Mouse (Mus musculus) myocyte (in vitro differentiated cells): ENCODE results near the gene Siglec1.

ENCODE experiments used
- E2F4 ChIP-seq: IDR thresholded peaks from one replicate; pipeline ENCODE4 v1.6.1; 2011; ENCODE audit warnings: mild to moderate bottlenecking, control low read depth, moderate library complexity; ENCODE audit not compliant: insufficient read depth
- MAX ChIP-seq: IDR thresholded peaks from one replicate; pipeline ENCODE4 v1.6.1; 2011; ENCODE audit warnings: low read depth, mild to moderate bottlenecking, control low read depth
- MYOG ChIP-seq, 3 experiments: IDR thresholded peaks; one replicate each; pipeline ENCODE4 v1.6.1; 2011; ENCODE audit warnings: control low read depth in 2 of 3, low read depth in 2 of 3, mild to moderate bottlenecking in 2 of 3; ENCODE audit not compliant: insufficient read length in 2 of 3, control insufficient read depth in 1 of 3, insufficient read depth in 1 of 3
- POLR2A ChIP-seq: IDR thresholded peaks from one replicate; pipeline ENCODE4 v1.6.1; 2011; ENCODE audit warnings: low read depth, mild to moderate bottlenecking, control low read depth, moderate library complexity; ENCODE audit not compliant: insufficient read length
- POLR2AphosphoS2 ChIP-seq: IDR thresholded peaks from one replicate; pipeline ENCODE4 v1.6.1; 2011; ENCODE audit warnings: low read depth, control low read depth; ENCODE audit not compliant: insufficient read length
- TCF12 ChIP-seq: IDR thresholded peaks from one replicate; pipeline ENCODE4 v1.6.1; 2011; ENCODE audit warnings: mild to moderate bottlenecking, control low read depth; ENCODE audit not compliant: poor library complexity, insufficient read depth, severe bottlenecking

- no peak for TF ChIP-seq TCF12
- peak; percentile 47 for TF ChIP-seq POLR2A
- TF ChIP-seq MAX, result no peak
- TF ChIP-seq E2F4, result no peak
- TF ChIP-seq MYOG (IDR thresholded peaks at IDR 0.05; ENCODE audit: control insufficient read depth in 1 of 3, insufficient read depth in 1 of 3, insufficient read length in 2 of 3, low read depth in 2 of 3), result peak in 1 of 3 experiments; percentile 69
- TF ChIP-seq POLR2AphosphoS2, result no peak
These were observed 9.7 kb upstream of the Siglec1 start for GRCm38 (mm10) chr2:131096101-131096795.
